Mouse (Mus musculus) spleen, adult 2 months (tissue): Measurements from ENCODE around the gene Thap2.

Experiments used
- CTCF ChIP-seq: fragments of 200-500 bp; IDR thresholded peaks from 2 replicates; pipeline ENCODE4 v1.5.1; 2011; ENCODE audit warnings: mild to moderate bottlenecking, inconsistent platforms; ENCODE audit not compliant: insufficient read depth, insufficient read length, insufficient replicate concordance; ENCODE audit errors: extremely low read depth
- POLR2A ChIP-seq: fragments of 200-500 bp; IDR thresholded peaks from 2 replicates; pipeline ENCODE4 v1.6.1; 2011; ENCODE audit warnings: low read depth, low read length, inconsistent platforms

GRCm38 (mm10) chr10:115328514-115328913, 55.7 kb downstream of the Thap2 start:
- no peak for TF ChIP-seq POLR2A
- no peak for TF ChIP-seq CTCF
